Mouse (Mus musculus) layer of hippocampus, postnatal 25 days (tissue): ENCODE results near the gene Ltbp2. TPM values are rescaled to one million over a fixed set of nuclear protein-coding genes. Genes with fewer than 3 reads are reported as not detected.

Experiments
- DNase-seq, 2 experiments: peaks; one replicate each; pipeline ENCODE4 v3.0.0; 2022; ENCODE audit warnings: mixed read lengths in 2 of 2, low spot score in 1 of 2; ENCODE audit errors: extremely low spot score in 1 of 2
- total RNA-seq, 2 experiments: library from RNA; stranded (reverse); gene quantifications; 2 replicates each; pipeline ENCODE4 v1.2.3; 2021

Gene Ltbp2
- under 1 TPM; 0.20 to 0.45 TPM for total RNA-seq

GRCm38 (mm10) chr12:84876481-84877121, at the start of gene Ltbp2:
Ltbp2 (minus strand) TSS chr12:84876532.
- DNase-seq = peak; percentile 60 to 77

- no peak for DNase-seq
Observed at GRCm38 (mm10) chr12:84924324-84924723, 48.0 kb upstream of the Ltbp2 start.

GRCm38 (mm10) chr12:84921881-84922419, 45.6 kb upstream of the Ltbp2 start:
- no peak for DNase-seq

- DNase-seq = no peak
Observed at GRCm38 (mm10) chr12:84918809-84919208, 42.5 kb upstream of the Ltbp2 start.

GRCm38 (mm10) chr12:84917799-84918198, 41.5 kb upstream of the Ltbp2 start:
- DNase-seq = no peak

GRCm38 (mm10) chr12:84914959-84915358, 38.6 kb upstream of the Ltbp2 start:
- DNase-seq = no peak

GRCm38 (mm10) chr12:84912652-84913104, 36.3 kb upstream of the Ltbp2 start:
- DNase-seq = no peak

- no peak for DNase-seq
Observed at GRCm38 (mm10) chr12:84911640-84912039, 35.3 kb upstream of the Ltbp2 start.

GRCm38 (mm10) chr12:84910066-84910465, 33.7 kb upstream of the Ltbp2 start:
- DNase-seq = no peak

- DNase-seq = no peak
Observed at GRCm38 (mm10) chr12:84907627-84908480, 31.5 kb upstream of the Ltbp2 start.

GRCm38 (mm10) chr12:84907024-84907626, 30.8 kb upstream of the Ltbp2 start:
- no peak for DNase-seq

GRCm38 (mm10) chr12:84904399-84904798, 28.1 kb upstream of the Ltbp2 start:
- DNase-seq = no peak

- DNase-seq = no peak
Observed at GRCm38 (mm10) chr12:84900317-84900716, 24.0 kb upstream of the Ltbp2 start.

GRCm38 (mm10) chr12:84897322-84897721, 21.0 kb upstream of the Ltbp2 start:
- no peak for DNase-seq

- no peak for DNase-seq
Observed at GRCm38 (mm10) chr12:84896235-84896634, 19.9 kb upstream of the Ltbp2 start.

- DNase-seq = no peak
Observed at GRCm38 (mm10) chr12:84893648-84894628, 17.6 kb upstream of the Ltbp2 start.

GRCm38 (mm10) chr12:84890289-84890688, 14.0 kb upstream of the Ltbp2 start:
- DNase-seq = no peak

GRCm38 (mm10) chr12:84885107-84885876, 9.0 kb upstream of the Ltbp2 start:
- no peak for DNase-seq

GRCm38 (mm10) chr12:84884423-84885076, 8.2 kb upstream of the Ltbp2 start:
- DNase-seq = no peak
